35 mouse cellular contexts compared by ENCODE assay signal in genomic region chr1:170989656-170990055, GRCm38 (mm10). TPM values are rescaled to one million over a fixed set of nuclear protein-coding genes. Genes with fewer than 3 reads are reported as not detected.
DNase-seq lines count a peak whose midpoint lies in the region; ATAC-seq and TF ChIP-seq lines count a peak whose summit lies in the region.
"Had no signal": no experiment of that assay in that cellular context is flagged by ENCODE, and none has a peak within 500 bp of the region (broad histone marks: within the 10 kb centered on the region; RNA-seq: fewer than 3 reads in every experiment).

No protein-coding gene starts in this region.

- no peak for ATAC-seq in cerebellum, adult (ENCODE audit: insufficient number of reproducible peaks, low FRiP score, low TSS enrichment)
- ATAC-seq in stomach, postnatal 0 days (ENCODE audit: low FRiP score, low TSS enrichment): no peak
- ATAC-seq: activated CD4-positive, CD25-positive, alpha-beta regulatory T cell, adult 4 months; CD4-positive, CD25-positive, alpha-beta regulatory T cell, adult 4 months; forebrain, embryonic 15.5 days; inflammation-experienced regulatory T-cells, adult 6 months had no signal

- H3K27ac ChIP-seq in stomach, postnatal 0 days (replicated peaks): no peak overlapping the region
- H3K27ac ChIP-seq: embryonic facial prominence, embryonic 13.5 days; forebrain, embryonic 10.5 days; forebrain, embryonic 15.5 days; hindbrain, embryonic 14.5 days; kidney, embryonic 15.5 days; left cerebral cortex, adult 2 months; limb, embryonic 12.5 days; lung, embryonic 15.5 days; neural tube, embryonic 13.5 days had no signal

- no peak overlapping the region for H3K4me3 ChIP-seq in stomach, postnatal 0 days (ENCODE audit: low read depth, low read length)
- H3K4me3 ChIP-seq: embryonic facial prominence, embryonic 13.5 days; forebrain, embryonic 10.5 days; forebrain, embryonic 15.5 days; heart, embryonic 12.5 days; kidney, embryonic 15.5 days; left cerebral cortex, adult 2 months; limb, embryonic 12.5 days; lung, embryonic 15.5 days; neural tube, embryonic 13.5 days had no signal

- H3K4me1 ChIP-seq in stomach, postnatal 0 days (replicated peaks; ENCODE audit: control insufficient read depth, insufficient read depth): no peaks in the 10 kb centered on the region
- H3K4me1 ChIP-seq: embryonic facial prominence, embryonic 13.5 days; forebrain, embryonic 10.5 days; forebrain, embryonic 15.5 days; heart, embryonic 12.5 days; limb, embryonic 12.5 days; lung, embryonic 15.5 days; neural tube, embryonic 13.5 days had no signal

- no peaks in the 10 kb centered on the region for H3K36me3 ChIP-seq in stomach, postnatal 0 days (ENCODE audit: control insufficient read depth, insufficient read depth, low read length)
- H3K36me3 ChIP-seq: embryonic facial prominence, embryonic 13.5 days; forebrain, embryonic 10.5 days; forebrain, embryonic 15.5 days; heart, embryonic 12.5 days; kidney, embryonic 15.5 days; limb, embryonic 12.5 days; lung, embryonic 15.5 days; neural tube, embryonic 13.5 days had no signal

- H3K9me3 ChIP-seq in stomach, postnatal 0 days (ENCODE audit: control insufficient read depth, low read length): no peaks in the 10 kb centered on the region
- H3K9me3 ChIP-seq: embryonic facial prominence, embryonic 13.5 days; forebrain, embryonic 10.5 days; forebrain, embryonic 15.5 days; heart, embryonic 12.5 days; kidney, embryonic 15.5 days; limb, embryonic 12.5 days; lung, embryonic 15.5 days; neural tube, embryonic 13.5 days had no signal

- TF ChIP-seq CTCF in stomach, postnatal 0 days (IDR thresholded peaks at IDR 0.05; ENCODE audit: low read depth): no peak

- peak; percentile 31 to 51 for DNase-seq in cerebellum, postnatal 25 days
- DNase-seq in testis, postnatal 10 days (ENCODE audit: low spot score): peak; percentile 44
- DNase-seq in testis, postnatal 14 days (ENCODE audit: low spot score): no peak
- peak; percentile 56 for DNase-seq in adrenal gland, postnatal 10 days
- DNase-seq in stomach, postnatal 0 days (ENCODE audit: low spot score): no peak
- DNase-seq in yolk sac, embryonic 10.5 days (ENCODE audit: low spot score): no peak
- DNase-seq: gastrocnemius, postnatal 25 days; heart, adult 18-20 months; heart, postnatal 4 days; kidney, adult 11 months; kidney, postnatal 25 days; lung, postnatal 36 days; retina, postnatal 1 day; right cerebral cortex, postnatal 14 days; thymus, adult 18-20 months; thymus, postnatal 4 days had no signal

- no peak overlapping the region for H3K4me2 ChIP-seq in stomach, postnatal 0 days (replicated peaks; ENCODE audit: low read depth)
- H3K4me2 ChIP-seq: embryonic facial prominence, embryonic 13.5 days; forebrain, embryonic 15.5 days; heart, embryonic 12.5 days; hindbrain, embryonic 14.5 days; kidney, embryonic 15.5 days; limb, embryonic 12.5 days; liver, embryonic 11.5 days; lung, embryonic 15.5 days; midbrain, embryonic 11.5 days; neural tube, embryonic 13.5 days had no signal

- TF ChIP-seq EP300 in stomach, postnatal 0 days (optimal IDR thresholded peaks at IDR 0.05): no peak

- WGBS in stomach, postnatal 0 days: 61% methylated on average over 9 of the region's 9 CpGs

- H3K27me3 ChIP-seq in stomach, postnatal 0 days (ENCODE audit: control insufficient read depth, insufficient read depth, low read length): no peaks in the 10 kb centered on the region
- H3K27me3 ChIP-seq: embryonic facial prominence, embryonic 13.5 days; forebrain, embryonic 15.5 days; lung, embryonic 15.5 days; neural tube, embryonic 13.5 days had no signal

- no peak overlapping the region for H3K9ac ChIP-seq in stomach, postnatal 0 days (ENCODE audit: low read length)
- H3K9ac ChIP-seq: embryonic facial prominence, embryonic 13.5 days; forebrain, embryonic 15.5 days; heart, embryonic 12.5 days; hindbrain, embryonic 14.5 days; kidney, embryonic 15.5 days; limb, embryonic 12.5 days; lung, embryonic 15.5 days; neural tube, embryonic 13.5 days had no signal

RNA-seq across cellular contexts. Expression of gene Fcgr2b, which starts 13.3 kb away (rescaled TPM):
- 10 to 100 TPM; 12.4 to 22.3 TPM for total RNA-seq in adrenal gland, postnatal 10 days (2021)
- 5.3 and 5.6 TPM in 2 replicates for polyA plus RNA-seq in stomach, postnatal 0 days (2015; fragmentation: Nextera tagmentation; extraction: Ambion mirVana)
- polyA plus RNA-seq: forebrain, embryonic 10.5 days; midbrain, embryonic 11.5 days had no signal

RNA-seq across cellular contexts. Expression of gene Fcgr4, which starts 29.1 kb away (rescaled TPM):
- total RNA-seq in adrenal gland, postnatal 10 days (2021): 1 to 10 TPM in 1 of 2 experiments, under 1 TPM in 1; 0.85 to 1.2 TPM
- 1.1 and 1.2 TPM in 2 replicates for polyA plus RNA-seq in stomach, postnatal 0 days (2015; fragmentation: Nextera tagmentation; extraction: Ambion mirVana)
- total RNA-seq: gastrocnemius, adult 18-20 months; gastrocnemius, postnatal 25 days; layer of hippocampus, postnatal 14 days; left cerebral cortex, postnatal 25 days had no signal
- polyA plus RNA-seq: inflammation-experienced regulatory T-cells, adult 6 months; neural tube, embryonic 13.5 days had no signal

Comparison
In these comparisons a context has a peak if more than half of its experiments do, and no peak if none do; other contexts are left out.
1. DNase-seq: peak in cerebellum, postnatal 25 days (2 of 2), testis, postnatal 10 days (single experiment) and adrenal gland, postnatal 10 days (single experiment); none in testis, postnatal 14 days (single experiment), stomach, postnatal 0 days (single experiment) and yolk sac, embryonic 10.5 days (single experiment).